Mouse (Mus musculus) forebrain, embryonic 12.5 days (tissue): Measurements from ENCODE around the gene Olfr148. TPM values are rescaled to one million over a fixed set of nuclear protein-coding genes. Genes with fewer than 3 reads are reported as not detected.

Experiments used
- ATAC-seq: fragments of 200-750 bp; cut with Nextera tagmentation; 2 replicates; pipeline ENCODE4 v1.8.0; 2017; ENCODE audit warnings: moderate TSS enrichment; ENCODE audit not compliant: low FRiP score
- H3K27ac ChIP-seq: fragments of 300-500 bp; sonication (generic); 2 replicates; pipeline ENCODE4 v1.5.1; 2016; ENCODE audit warnings: mild to moderate bottlenecking
- H3K27me3 ChIP-seq: fragments of 300-500 bp; sonication (generic); 2 replicates; pipeline ENCODE4 v1.6.1; 2016; ENCODE audit warnings: mild to moderate bottlenecking
- H3K36me3 ChIP-seq: fragments of 300-500 bp; sonication (generic); replicated peaks from 2 replicates; pipeline ENCODE4 v1.6.1; 2016; ENCODE audit warnings: mild to moderate bottlenecking
- H3K4me1 ChIP-seq: fragments of 300-500 bp; sonication (generic); 2 replicates; pipeline ENCODE4 v1.6.1; 2016
- H3K4me2 ChIP-seq: fragments of 300-500 bp; sonication (generic); 2 replicates; pipeline ENCODE4 v1.6.1; 2016; ENCODE audit warnings: mild to moderate bottlenecking, moderate library complexity
- H3K4me3 ChIP-seq: fragments of 300-500 bp; sonication (generic); replicated peaks from 2 replicates; pipeline ENCODE4 v1.5.1; 2016; ENCODE audit warnings: mild to moderate bottlenecking
- H3K9ac ChIP-seq: fragments of 300-500 bp; sonication (generic); 2 replicates; pipeline ENCODE4 v1.6.1; 2016; ENCODE audit warnings: mild to moderate bottlenecking
- H3K9me3 ChIP-seq: fragments of 300-500 bp; sonication (generic); 2 replicates; pipeline ENCODE4 v1.6.1; 2016
- WGBS: fragments of 180-500 bp; shearing (Covaris S2); methylation state at CpG from one replicate; pipeline ENCODE4 v1.1.7; 2016; 5-methylcytosine and 5-hydroxymethylcytosine counted together
- polyA plus RNA-seq: library from polyadenylated mRNA; unstranded; fragments of >200 nt; fragmentation: Nextera tagmentation; extraction: Ambion mirVana; gene quantifications from 2 replicates; pipeline ENCODE4 v1.2.1, GENCODE M21; 2016

The Olfr148 gene
- not detected in 2 replicates for polyA plus RNA-seq

- Histone ChIP-seq H3K9me3 (no peaks in the 10 kb centered on the region), H3K4me3 (no peak within 1 kb of the TSS), H3K9ac (no peak within 1 kb of the TSS), H3K4me2 (no peak within 1 kb of the TSS), H3K4me1 (no peaks in the 10 kb centered on the region), H3K36me3 (no peaks in the 10 kb centered on the region), H3K27me3 (no peaks in the 10 kb centered on the region), H3K27ac (no peak within 1 kb of the TSS)
- 70% methylated on average over 3 of the region's 3 CpGs for WGBS
- no peak for ATAC-seq
These were observed at the start of gene Olfr148 for GRCm38 (mm10) chr9:39610355-39610754. Gene Olfr148 (plus strand): TSS chr9:39610655.

GRCm38 (mm10) chr9:39575469-39575868 lies 35.0 kb upstream of the Olfr148 start, which contains the start of gene Olfr959:
Gene Olfr959 (minus strand): TSS chr9:39575569.
- WGBS: 88% methylated on average over 3 of the region's 3 CpGs
- Histone ChIP-seq H3K4me1 (no peaks in the 10 kb centered on the region), H3K27ac (no peak within 1 kb of the TSS), H3K9ac (no peak within 1 kb of the TSS), H3K4me2 (no peak within 1 kb of the TSS), H3K9me3 (no peaks in the 10 kb centered on the region), H3K4me3 (no peak within 1 kb of the TSS), H3K36me3 (no peaks in the 10 kb centered on the region), H3K27me3 (no peaks in the 10 kb centered on the region)
- ATAC-seq: no peak

- Histone ChIP-seq H3K36me3 (no peaks in the 10 kb centered on the region), H3K27me3 (no peaks in the 10 kb centered on the region), H3K9ac (no peak overlapping the region), H3K4me2 (no peak overlapping the region), H3K27ac (no peak overlapping the region), H3K4me1 (no peaks in the 10 kb centered on the region), H3K9me3 (no peaks in the 10 kb centered on the region), H3K4me3 (no peak overlapping the region)
- 93% methylated on average over 5 of the region's 5 CpGs for WGBS
- ATAC-seq: no peak
These were observed 33.4 kb upstream of the Olfr148 start for GRCm38 (mm10) chr9:39577050-39577449.

GRCm38 (mm10) chr9:39602536-39603332 lies 7.7 kb upstream of the Olfr148 start:
- no peaks in the 10 kb centered on the region for H3K9me3 ChIP-seq
- no peak overlapping the region for H3K27ac ChIP-seq
- peak overlapping the region; percentile 75 for H3K4me2 ChIP-seq
- H3K4me1 ChIP-seq: peaks cover 9% of the 10 kb centered on the region
- ATAC-seq: peak; percentile 92
- H3K27me3 ChIP-seq: no peaks in the 10 kb centered on the region
- 1% methylated on average over 19 of the region's 19 CpGs for WGBS
- H3K4me3 ChIP-seq: peak overlapping the region; percentile 44
- H3K36me3 ChIP-seq: no peaks in the 10 kb centered on the region
- peak overlapping the region; percentile 42; the same call in 1 of the 2 replicates for H3K9ac ChIP-seq

GRCm38 (mm10) chr9:39603333-39603845 lies 7.1 kb upstream of the Olfr148 start:
- ATAC-seq: peak; percentile 65
- no peaks in the 10 kb centered on the region for H3K27me3 ChIP-seq
- H3K4me3 ChIP-seq: peak overlapping the region; percentile 44
- H3K36me3 ChIP-seq: no peaks in the 10 kb centered on the region
- under 1% methylated on average over 9 of the region's 9 CpGs for WGBS
- H3K4me1 ChIP-seq: peaks cover 9% of the 10 kb centered on the region
- H3K9me3 ChIP-seq: no peaks in the 10 kb centered on the region
- peak overlapping the region; percentile 42; the same call in 1 of the 2 replicates for H3K9ac ChIP-seq
- peak overlapping the region; percentile 75 for H3K4me2 ChIP-seq
- no peak overlapping the region for H3K27ac ChIP-seq

- H3K9me3 ChIP-seq: no peaks in the 10 kb centered on the region
- peak within 1 kb of the TSS; percentile 42; the same call in 1 of the 2 replicates for H3K9ac ChIP-seq
- peak; percentile 47; the same call in 1 of the 2 replicates for ATAC-seq
- no peaks in the 10 kb centered on the region for H3K27me3 ChIP-seq
- H3K36me3 ChIP-seq: no peaks in the 10 kb centered on the region
- 0% methylated on average over 8 of the region's 8 CpGs for WGBS
- peaks cover 9% of the 10 kb centered on the region for H3K4me1 ChIP-seq
- H3K27ac ChIP-seq: no peak within 1 kb of the TSS
- peak within 1 kb of the TSS; percentile 44 for H3K4me3 ChIP-seq
- peak within 1 kb of the TSS; percentile 75 for H3K4me2 ChIP-seq
These were observed 6.4 kb upstream of the Olfr148 start, which contains the start of gene AW551984 for GRCm38 (mm10) chr9:39603999-39604453. Gene AW551984 (minus strand): TSS chr9:39604403.

- Histone ChIP-seq H3K27ac (no peak overlapping the region), H3K9me3 (no peaks in the 10 kb centered on the region), H3K9ac (no peak overlapping the region), H3K4me3 (no peak overlapping the region), H3K4me1 (no peaks in the 10 kb centered on the region; the same call in 1 of the 2 replicates), H3K27me3 (no peaks in the 10 kb centered on the region), H3K4me2 (no peak overlapping the region), H3K36me3 (no peaks in the 10 kb centered on the region)
- no peak for ATAC-seq
These were observed 2.0 kb upstream of the Olfr148 start for GRCm38 (mm10) chr9:39608497-39608896.

GRCm38 (mm10) chr9:39611953-39612352 lies 1.5 kb downstream of the Olfr148 start:
- no peak overlapping the region for H3K4me3 ChIP-seq
- no peaks in the 10 kb centered on the region for H3K4me1 ChIP-seq
- H3K9ac ChIP-seq: no peak overlapping the region
- no peaks in the 10 kb centered on the region for H3K9me3 ChIP-seq
- peak; percentile 68; the same call in 1 of the 2 replicates for ATAC-seq
- 68% methylated on average over 1 of the region's 1 CpGs for WGBS
- no peak overlapping the region for H3K4me2 ChIP-seq
- H3K36me3 ChIP-seq: no peaks in the 10 kb centered on the region
- H3K27me3 ChIP-seq: no peaks in the 10 kb centered on the region
- H3K27ac ChIP-seq: no peak overlapping the region

GRCm38 (mm10) chr9:39621073-39621472 lies 10.6 kb downstream of the Olfr148 start, which contains the start of gene Olfr960:
Gene Olfr960 (plus strand): TSS chr9:39621373.
- WGBS: 44% methylated on average over 1 of the region's 1 CpGs
- no peaks in the 10 kb centered on the region for H3K9me3 ChIP-seq
- no peaks in the 10 kb centered on the region for H3K36me3 ChIP-seq
- H3K27me3 ChIP-seq: no peaks in the 10 kb centered on the region
- H3K27ac ChIP-seq: no peak within 1 kb of the TSS
- no peak within 1 kb of the TSS for H3K4me2 ChIP-seq
- no peak within 1 kb of the TSS for H3K9ac ChIP-seq
- H3K4me1 ChIP-seq: no peaks in the 10 kb centered on the region
- no peak within 1 kb of the TSS for H3K4me3 ChIP-seq
- ATAC-seq: no peak

- WGBS: 94% methylated on average over 3 of the region's 3 CpGs
- no peak overlapping the region for H3K27ac ChIP-seq
- ATAC-seq: no peak
These were observed 13.3 kb downstream of the Olfr148 start for GRCm38 (mm10) chr9:39623783-39624182.

GRCm38 (mm10) chr9:39624711-39625110 lies 14.3 kb downstream of the Olfr148 start:
- no peak overlapping the region for H3K4me2 ChIP-seq
- no peak for ATAC-seq

More at GRCm38 (mm10) chr9:39623783-39624182, 13.3 kb downstream of the Olfr148 start:
- Histone ChIP-seq H3K4me3 (no peak overlapping the region), H3K9ac (no peak overlapping the region), H3K36me3 (no peaks in the 10 kb centered on the region), H3K27me3 (no peaks in the 10 kb centered on the region), H3K9me3 (no peaks in the 10 kb centered on the region), H3K4me1 (no peaks in the 10 kb centered on the region), H3K4me2 (no peak overlapping the region)

GRCm38 (mm10) chr9:39629069-39629468 lies 18.6 kb downstream of the Olfr148 start:
- H3K9ac ChIP-seq: no peak overlapping the region
- no peak overlapping the region for H3K4me2 ChIP-seq
- no peak for ATAC-seq
- no peak overlapping the region for H3K27ac ChIP-seq
- H3K9me3 ChIP-seq: no peaks in the 10 kb centered on the region
- no peaks in the 10 kb centered on the region for H3K36me3 ChIP-seq
- no peaks in the 10 kb centered on the region for H3K27me3 ChIP-seq
- 93% methylated on average over 2 of the region's 2 CpGs for WGBS
- H3K4me3 ChIP-seq: no peak overlapping the region
- no peaks in the 10 kb centered on the region for H3K4me1 ChIP-seq

More at GRCm38 (mm10) chr9:39624711-39625110, 14.3 kb downstream of the Olfr148 start:
- no peak overlapping the region for H3K4me3 ChIP-seq
- H3K36me3 ChIP-seq: no peaks in the 10 kb centered on the region
- H3K9ac ChIP-seq: no peak overlapping the region
- H3K27me3 ChIP-seq: no peaks in the 10 kb centered on the region
- 75% methylated on average over 2 of the region's 2 CpGs for WGBS
- H3K27ac ChIP-seq: no peak overlapping the region
- no peaks in the 10 kb centered on the region for H3K4me1 ChIP-seq
- no peaks in the 10 kb centered on the region for H3K9me3 ChIP-seq
